Mouse (Mus musculus) CH12.LX (cell line): Measurements from ENCODE around the gene Mast3. TPM values are rescaled to one million over a fixed set of nuclear protein-coding genes. Genes with fewer than 3 reads are reported as not detected.

Experiments
- DNase-seq: peaks from one replicate; pipeline ENCODE4 v3.0.0-alpha.2; 2013; ENCODE audit errors: extremely low read depth
- H3K27ac ChIP-seq: 2 replicates; pipeline ENCODE4 v1.5.1; 2012; ENCODE audit warnings: low read depth, mild to moderate bottlenecking, control low read depth, moderate library complexity; ENCODE audit not compliant: insufficient read depth
- H3K27me3 ChIP-seq: replicated peaks from 2 replicates; pipeline ENCODE3; 2012; ENCODE audit warnings: inconsistent platforms
- H3K36me3 ChIP-seq, 2 experiments: replicated peaks in 1 of 2; 2 replicates each; pipeline versions ENCODE3 to v1.6.1; 2012; ENCODE audit warnings: inconsistent platforms in 1 of 2, low read length in 1 of 2, mild to moderate bottlenecking in 1 of 2, mixed read lengths in 1 of 2, moderate library complexity in 1 of 2; ENCODE audit not compliant: control insufficient read depth in 1 of 2, insufficient read depth in 1 of 2
- H3K4me1 ChIP-seq, 2 experiments: 2 replicates each; pipeline ENCODE4 v1.6.1; 2012; ENCODE audit warnings: inconsistent platforms in 1 of 2, moderate library complexity in 1 of 2; ENCODE audit not compliant: insufficient read depth in 2 of 2, control insufficient read depth in 1 of 2
- H3K4me2 ChIP-seq: 2 replicates; pipeline ENCODE4 v1.6.1; 2012; ENCODE audit warnings: low read depth, mild to moderate bottlenecking, control low read depth; ENCODE audit not compliant: poor library complexity, insufficient read depth, severe bottlenecking
- H3K4me3 ChIP-seq, 3 experiments: fragments of 150-350 bp in 1 of 3; sonication (generic) in 1 of 3; replicated peaks in 1 of 3; 2 replicates each; pipeline versions ENCODE3 to v1.5.1; 2011 to 2012; ENCODE audit warnings: low read depth in 2 of 3, low read length in 2 of 3, mild to moderate bottlenecking in 2 of 3, moderate library complexity in 2 of 3, control low read depth in 1 of 3, improper control_type of control experiment in 1 of 3, inconsistent platforms in 1 of 3, mixed read lengths in 1 of 3; ENCODE audit not compliant: poor library complexity in 1 of 3
- H3K79me2 ChIP-seq: replicated peaks from 2 replicates; pipeline ENCODE4 v1.6.1; 2012; ENCODE audit warnings: mild to moderate bottlenecking, moderate library complexity; ENCODE audit not compliant: control insufficient read depth, poor library complexity, insufficient read depth, severe bottlenecking; ENCODE audit errors: extremely low read depth
- H3K9ac ChIP-seq: 2 replicates; pipeline ENCODE4 v1.6.1; 2012; ENCODE audit warnings: low read depth, mild to moderate bottlenecking, control low read depth, moderate library complexity; ENCODE audit not compliant: insufficient read depth
- H3K9me3 ChIP-seq: replicated peaks from 2 replicates; pipeline ENCODE3; 2012; ENCODE audit warnings: low read length, inconsistent platforms, mixed read lengths
- BHLHE40 ChIP-seq: IDR thresholded peaks from 2 replicates; pipeline ENCODE4 v1.6.1; 2011; ENCODE audit warnings: mild to moderate bottlenecking, low read depth, low read length, improper control_type of control experiment
- CHD1 ChIP-seq: IDR thresholded peaks from 2 replicates; pipeline ENCODE4 v1.6.1; 2012; ENCODE audit warnings: low read depth, low read length, improper control_type of control experiment, inconsistent platforms
- CHD2 ChIP-seq: IDR thresholded peaks from 2 replicates; pipeline ENCODE4 v1.6.1; 2011; ENCODE audit warnings: low read length, improper control_type of control experiment
- CTCF ChIP-seq, 2 experiments: IDR thresholded peaks in 1 of 2; conservative IDR thresholded peaks in 1 of 2; 2 replicates each; pipeline ENCODE4 v1.5.1; 2011 to 2012; ENCODE audit warnings: low read depth in 2 of 2, low read length in 2 of 2, improper control_type of control experiment in 1 of 2, inconsistent platforms in 1 of 2, mild to moderate bottlenecking in 1 of 2, moderate library complexity in 1 of 2
- E2F4 ChIP-seq: IDR thresholded peaks from 2 replicates; pipeline ENCODE4 v1.6.1; 2011; ENCODE audit warnings: low read depth, low read length, improper control_type of control experiment; ENCODE audit not compliant: insufficient replicate concordance
- ELF1 ChIP-seq: IDR thresholded peaks from 2 replicates; pipeline ENCODE4 v1.6.1; 2014; ENCODE audit warnings: low read depth, mild to moderate bottlenecking, inconsistent platforms, low read length, improper control_type of control experiment
- EP300 ChIP-seq: IDR thresholded peaks from 2 replicates; pipeline ENCODE4 v1.6.1; 2011; ENCODE audit warnings: low read length, improper control_type of control experiment
- JUN ChIP-seq: IDR thresholded peaks from 2 replicates; pipeline ENCODE4 v1.6.1; 2011; ENCODE audit warnings: low read depth, mild to moderate bottlenecking, low read length, improper control_type of control experiment, moderate library complexity; ENCODE audit not compliant: insufficient read depth
- KAT2A ChIP-seq: IDR thresholded peaks from 2 replicates; pipeline ENCODE4 v1.6.1; 2012; ENCODE audit warnings: low read length, improper control_type of control experiment, inconsistent platforms; ENCODE audit not compliant: insufficient replicate concordance
- MAFK ChIP-seq: IDR thresholded peaks from 2 replicates; pipeline ENCODE4 v1.6.1; 2011; ENCODE audit warnings: low read length, improper control_type of control experiment; ENCODE audit not compliant: insufficient replicate concordance
- MXI1 ChIP-seq: IDR thresholded peaks from 2 replicates; pipeline ENCODE4 v1.6.1; 2011; ENCODE audit warnings: mild to moderate bottlenecking, low read depth, low read length, improper control_type of control experiment
- MYC ChIP-seq: IDR thresholded peaks from 2 replicates; pipeline ENCODE4 v1.6.1; 2011; ENCODE audit warnings: low read depth, mild to moderate bottlenecking, improper control_type of control experiment, low read length
- POLR2AphosphoS2 ChIP-seq: IDR thresholded peaks from 2 replicates; pipeline ENCODE4 v1.6.1; 2011; ENCODE audit warnings: low read depth, low read length, improper control_type of control experiment
- RCOR1 ChIP-seq: conservative IDR thresholded peaks from 2 replicates; pipeline ENCODE4 v1.6.1; 2012; ENCODE audit warnings: low read depth, mild to moderate bottlenecking, inconsistent platforms, low read length, improper control_type of control experiment
- SMC3 ChIP-seq: IDR thresholded peaks from 2 replicates; pipeline ENCODE4 v1.6.1; 2011; ENCODE audit warnings: low read depth, low read length, improper control_type of control experiment
- TBP ChIP-seq: conservative IDR thresholded peaks from 2 replicates; pipeline ENCODE4 v1.6.1; 2011; ENCODE audit warnings: low read depth, low read length, improper control_type of control experiment
- UBTF ChIP-seq: IDR thresholded peaks from 2 replicates; pipeline ENCODE4 v1.6.1; 2012; ENCODE audit warnings: low read depth, mild to moderate bottlenecking, inconsistent platforms, low read length, improper control_type of control experiment, moderate library complexity
- USF2 ChIP-seq: conservative IDR thresholded peaks from 2 replicates; pipeline ENCODE4 v1.6.1; 2011; ENCODE audit warnings: low read depth, low read length, improper control_type of control experiment
- ZKSCAN1 ChIP-seq: IDR thresholded peaks from 2 replicates; pipeline ENCODE4 v1.6.1; 2012; ENCODE audit warnings: low read depth, inconsistent platforms, low read length, improper control_type of control experiment, borderline replicate concordance
- ZMIZ1 ChIP-seq: IDR thresholded peaks from 2 replicates; pipeline ENCODE4 v1.6.1; 2012; ENCODE audit warnings: low read depth, mild to moderate bottlenecking, inconsistent platforms, low read length, improper control_type of control experiment
- ZNF384 ChIP-seq: IDR thresholded peaks from 2 replicates; pipeline ENCODE4 v1.6.1; 2012; ENCODE audit warnings: low read depth, low read length, improper control_type of control experiment, inconsistent platforms
- dilution Hi-C: fragments of 300-500 bp; cut with MboI; formaldehyde crosslinking; loops from 2 replicates; pipeline ENCODE4 v1.14.3; 2020; ENCODE audit warnings: low sequenced_read_pairs; ENCODE audit not compliant: extremely low pct_unique_long_range_greater_than_20kb, extremely low pct_ligation_motif_present
- in situ Hi-C: fragments of 300-500 bp; cut with MboI; formaldehyde crosslinking; loops from 3 replicates; pipeline ENCODE4 v1.14.3; 2019; ENCODE audit warnings: low sequenced_read_pairs, low pct_ligation_motif_present, low pct_unique_long_range_greater_than_20kb, mixed read lengths
- polyA plus RNA-seq: library from polyadenylated mRNA; unstranded; fragments of >175 nt; gene quantifications from 2 replicates; pipeline ENCODE4 v1.2.1, GENCODE M21; 2012; ENCODE audit warnings: low read depth; ENCODE audit not compliant: insufficient read length
- total RNA-seq, 2 experiments: library from RNA; depleted of rRNA; stranded (reverse); fragments of 300-350 nt in 1 of 2; fragments of >200 nt in 1 of 2; gene quantifications; 2 replicates each; pipeline ENCODE4 v1.2.3; 2012 to 2014

Gene Mast3
- total and polyA plus RNA-seq, 3 experiments, result 7.0 to 23.4 (median 11.6) TPM

DNA sequence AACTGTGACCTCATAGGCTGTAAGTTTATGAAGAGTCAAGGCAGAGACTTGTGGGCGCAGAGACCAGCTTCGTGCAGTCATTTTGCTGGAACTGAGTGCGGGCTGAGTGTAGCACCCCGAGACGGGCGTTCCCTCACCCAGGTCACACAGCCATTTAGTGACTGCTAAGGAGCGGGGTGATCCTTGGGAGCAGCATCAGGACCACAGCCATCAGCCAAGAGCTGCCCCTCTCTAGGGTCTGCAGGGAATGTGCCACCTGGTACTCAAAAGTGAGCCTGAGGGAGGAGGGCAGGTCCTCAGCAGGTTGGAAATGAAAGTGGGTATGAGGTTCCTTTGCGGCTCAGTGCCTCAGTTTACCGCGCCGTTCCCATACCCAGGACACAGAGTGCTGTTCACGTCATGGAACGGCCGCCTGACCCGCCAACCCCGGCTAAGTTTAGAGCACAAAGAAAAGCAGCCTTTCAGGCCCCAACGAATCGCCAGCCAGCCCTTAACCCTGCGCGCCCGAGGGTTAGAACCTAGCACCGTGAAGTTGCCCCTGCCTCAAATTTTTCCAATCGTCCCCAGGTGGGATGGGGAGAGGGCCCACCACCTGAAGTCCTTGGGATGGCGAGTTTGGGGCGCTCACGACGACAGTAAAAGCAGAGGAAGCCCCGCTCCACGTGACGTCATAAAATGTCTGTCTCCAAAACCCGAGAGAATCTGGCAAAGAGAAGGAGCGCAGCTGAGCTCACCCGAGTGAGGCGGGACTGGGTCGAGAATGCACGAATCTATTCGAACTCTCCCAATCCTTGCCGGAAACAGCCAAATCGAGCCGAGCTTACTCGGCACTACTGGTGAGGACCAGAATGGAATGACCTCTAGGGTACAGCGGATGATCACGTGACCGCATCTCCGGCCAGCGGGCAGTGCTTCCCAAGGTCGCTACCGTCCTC is 60.9 kb downstream of the Mast3 start:
- H3K9ac ChIP-seq, result no peak overlapping the region
- H3K27ac ChIP-seq, result no peak overlapping the region
- H3K4me3 ChIP-seq, result no peak overlapping the region
- H3K79me2 ChIP-seq, result no peaks in the 10 kb centered on the region
- peaks cover 5 to 16% of the 10 kb centered on the region in 2 experiments; a peak in 3 of 4 replicates for H3K4me1 ChIP-seq
- TF ChIP-seq ZMIZ1 (no peak), UBTF (no peak), ZNF384 (no peak), CHD1 (no peak), BHLHE40 (no peak), MAFK (no peak), CTCF (conservative IDR thresholded peaks at IDR 0.05 in 1 of 2, IDR thresholded peaks at IDR 0.05 in 1 of 2; ENCODE audit: low read depth in 2 of 2, low read length in 2 of 2) (no peak), USF2 (no peak), MYC (no peak), EP300 (no peak), ZKSCAN1 (no peak), E2F4 (no peak), KAT2A (no peak), ELF1 (no peak), SMC3 (no peak)
- no peak overlapping the region for H3K4me2 ChIP-seq
- dilution Hi-C loops, result no loop called here
- no peak for DNase-seq
- in situ Hi-C loops, result no loop called here
- peaks cover 4 to 40% of the 10 kb centered on the region in 2 experiments for H3K36me3 ChIP-seq
- no peaks in the 10 kb centered on the region for H3K27me3 ChIP-seq
- no peaks in the 10 kb centered on the region for H3K9me3 ChIP-seq

GRCm38 (mm10) chr8:70742981-70743655 is 61.7 kb downstream of the Mast3 start:
- peaks cover 5 to 18% of the 10 kb centered on the region in 2 experiments; a peak in 3 of 4 replicates for H3K4me1 ChIP-seq
- H3K79me2 ChIP-seq, result no peaks in the 10 kb centered on the region
- H3K36me3 ChIP-seq, result peaks cover 4 to 33% of the 10 kb centered on the region in 2 experiments
- H3K27me3 ChIP-seq, result no peaks in the 10 kb centered on the region
- in situ Hi-C loops (no loop called here), dilution Hi-C loops (no loop called here)
- H3K4me3 ChIP-seq, result no peak overlapping the region
- H3K27ac ChIP-seq, result no peak overlapping the region
- DNase-seq, result no peak
- no peak overlapping the region for H3K9ac ChIP-seq
- TF ChIP-seq CHD2 (no peak), JUN (no peak), TBP (no peak), RCOR1 (no peak), MXI1 (no peak), SMC3 (no peak), POLR2AphosphoS2 (no peak)
- TF ChIP-seq, all 38 proteins: peak for 0
- Histone ChIP-seq H3K4me2 (no peak overlapping the region), H3K9me3 (no peaks in the 10 kb centered on the region)
